Mouse (Mus musculus) midbrain, embryonic 15.5 days (tissue): Measurements from ENCODE around the gene Aig1. TPM values are rescaled to one million over a fixed set of nuclear protein-coding genes. Genes with fewer than 3 reads are reported as not detected.

Experiments used
- ATAC-seq: fragments of 200-750 bp; cut with Nextera tagmentation; replicated peaks from 2 replicates; pipeline ENCODE4 v1.8.0; 2017; ENCODE audit warnings: moderate TSS enrichment
- H3K27ac ChIP-seq: fragments of 300-500 bp; sonication (generic); 2 replicates; pipeline ENCODE4 v1.5.1; 2015; ENCODE audit warnings: mild to moderate bottlenecking, inconsistent platforms
- H3K27me3 ChIP-seq: fragments of 300-500 bp; sonication (generic); replicated peaks from 2 replicates; pipeline ENCODE4 v1.6.1; 2015; ENCODE audit warnings: inconsistent platforms
- H3K36me3 ChIP-seq: fragments of 300-500 bp; sonication (generic); replicated peaks from 2 replicates; pipeline ENCODE4 v1.6.1; 2015; ENCODE audit warnings: inconsistent platforms
- H3K4me1 ChIP-seq: fragments of 300-500 bp; sonication (generic); 2 replicates; pipeline ENCODE4 v1.6.1; 2015; ENCODE audit warnings: inconsistent platforms
- H3K4me2 ChIP-seq: fragments of 300-500 bp; sonication (generic); 2 replicates; pipeline ENCODE4 v1.6.1; 2015; ENCODE audit warnings: inconsistent platforms, mild to moderate bottlenecking, moderate library complexity
- H3K4me3 ChIP-seq: fragments of 300-500 bp; sonication (generic); 2 replicates; pipeline ENCODE4 v1.5.1; 2015; ENCODE audit warnings: mild to moderate bottlenecking, inconsistent platforms
- H3K9ac ChIP-seq: fragments of 300-500 bp; sonication (generic); 2 replicates; pipeline ENCODE4 v1.6.1; 2015; ENCODE audit warnings: mild to moderate bottlenecking, inconsistent platforms
- H3K9me3 ChIP-seq: fragments of 300-500 bp; sonication (generic); 2 replicates; pipeline ENCODE4 v1.6.1; 2016; ENCODE audit warnings: inconsistent platforms
- WGBS: fragments of 180-500 bp; shearing (Covaris S2); methylation state at CpG from one replicate; pipeline ENCODE4 v1.1.7; 2015; ENCODE audit warnings: mixed read lengths; 5-methylcytosine and 5-hydroxymethylcytosine counted together
- polyA plus RNA-seq: library from polyadenylated mRNA; unstranded; fragments of >200 nt; fragmentation: Nextera tagmentation; extraction: Ambion mirVana; gene quantifications from 2 replicates; pipeline ENCODE4 v1.2.1, GENCODE M21; 2015

The Aig1 gene
- polyA plus RNA-seq, 1 experiment from 2014 or later, result 90.1 TPM

DNA sequence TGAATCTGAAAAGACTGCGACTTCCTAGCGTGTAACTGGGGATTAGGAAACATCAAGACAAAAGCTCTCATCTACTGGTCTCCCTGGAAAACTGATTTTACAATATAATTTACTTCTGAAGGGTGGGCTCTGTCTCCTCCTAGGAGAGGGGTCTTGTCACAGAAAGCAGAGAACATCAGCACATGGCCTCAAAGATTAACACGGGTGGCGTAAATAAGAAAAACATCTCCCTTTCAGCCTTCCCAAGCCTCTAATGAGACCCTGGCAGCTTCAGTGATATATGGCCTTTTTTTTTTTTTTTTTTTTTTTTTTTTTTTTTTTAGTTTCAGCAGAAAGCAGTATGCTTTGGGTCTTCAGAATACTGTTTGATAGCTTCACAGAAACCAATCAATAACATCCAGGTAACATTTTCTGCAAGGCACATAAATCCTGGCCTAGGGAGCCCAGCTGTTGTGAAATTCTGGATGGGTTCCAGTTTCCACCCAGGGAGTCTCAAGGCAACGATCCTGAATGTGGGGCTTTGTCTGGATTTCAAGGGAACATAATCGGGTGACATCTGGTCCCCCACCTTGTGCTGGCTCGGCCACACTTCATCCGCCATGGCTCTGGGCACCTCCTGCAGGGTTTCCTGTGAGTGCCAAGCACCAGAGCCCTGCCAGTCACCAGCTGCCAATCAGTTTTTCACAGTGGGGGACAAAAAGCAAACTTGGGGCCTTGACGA is 154.4 kb downstream of the Aig1 start:
- Histone ChIP-seq H3K27me3 (no peaks in the 10 kb centered on the region), H3K27ac (peak overlapping the region; percentile 35), H3K4me1 (peaks cover 9% of the 10 kb centered on the region), H3K4me3 (no peak overlapping the region), H3K36me3 (no peaks in the 10 kb centered on the region), H3K4me2 (0 out of 2 replicates have a peak overlapping the region, but pooled peaks have one; percentile 0), H3K9ac (no peak overlapping the region), H3K9me3 (no peaks in the 10 kb centered on the region)
- ATAC-seq, result peak; percentile 89
- WGBS, result 14% methylated on average over 9 of the region's 9 CpGs

DNA sequence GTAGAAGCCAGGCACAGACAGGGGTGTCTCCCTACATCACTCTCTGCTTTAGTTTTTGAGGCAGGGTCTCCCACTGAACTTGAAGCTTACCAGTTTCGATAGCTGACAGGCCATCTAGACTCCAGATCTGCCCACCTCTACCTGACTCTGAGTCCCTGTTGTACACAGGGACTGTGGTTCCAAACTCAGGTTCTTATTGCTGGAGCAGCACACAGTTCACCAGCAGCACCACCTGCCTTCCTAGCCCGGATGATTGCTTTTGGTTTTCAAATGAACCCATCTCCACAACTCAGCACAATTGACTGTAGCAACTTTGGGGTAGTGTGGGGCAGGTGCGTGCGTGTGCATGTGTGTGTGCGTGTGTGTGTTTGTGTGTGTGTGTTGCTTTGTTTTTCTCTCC is 155.1 kb downstream of the Aig1 start:
- Histone ChIP-seq H3K36me3 (no peaks in the 10 kb centered on the region), H3K4me2 (no peak overlapping the region), H3K9me3 (no peaks in the 10 kb centered on the region), H3K9ac (no peak overlapping the region), H3K4me1 (peaks cover 9% of the 10 kb centered on the region), H3K27ac (no peak overlapping the region), H3K27me3 (no peaks in the 10 kb centered on the region), H3K4me3 (no peak overlapping the region)
- 68% methylated on average over 5 of the region's 5 CpGs for WGBS
- ATAC-seq, result no peak

DNA sequence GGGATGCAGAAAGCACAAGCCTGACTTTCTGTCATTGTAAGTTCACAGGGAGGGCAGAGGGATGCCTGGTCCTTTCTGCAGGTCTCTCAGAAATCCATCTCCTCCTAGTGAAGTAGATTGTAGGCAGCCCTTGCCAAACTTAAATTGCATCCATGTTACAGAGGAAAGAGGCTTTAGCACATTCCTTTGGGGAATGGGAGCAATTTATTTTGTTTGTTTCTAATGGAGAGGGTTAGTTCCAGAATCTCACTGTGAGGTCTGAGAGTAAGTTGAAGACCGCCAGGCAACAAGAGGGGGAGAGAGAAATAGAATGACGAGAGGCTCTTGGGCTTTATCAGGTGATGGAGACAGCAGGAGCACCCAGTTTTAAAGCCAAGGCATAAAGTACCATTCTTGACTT is 155.7 kb downstream of the Aig1 start:
- 77% methylated on average over 2 of the region's 2 CpGs for WGBS
- no peaks in the 10 kb centered on the region for H3K27me3 ChIP-seq
- no peak for ATAC-seq
- H3K4me2 ChIP-seq, result no peak overlapping the region
- peaks cover 9% of the 10 kb centered on the region for H3K4me1 ChIP-seq
- no peak overlapping the region for H3K27ac ChIP-seq
- H3K4me3 ChIP-seq, result no peak overlapping the region
- no peak overlapping the region for H3K9ac ChIP-seq
- H3K9me3 ChIP-seq, result no peaks in the 10 kb centered on the region
- no peaks in the 10 kb centered on the region for H3K36me3 ChIP-seq

DNA sequence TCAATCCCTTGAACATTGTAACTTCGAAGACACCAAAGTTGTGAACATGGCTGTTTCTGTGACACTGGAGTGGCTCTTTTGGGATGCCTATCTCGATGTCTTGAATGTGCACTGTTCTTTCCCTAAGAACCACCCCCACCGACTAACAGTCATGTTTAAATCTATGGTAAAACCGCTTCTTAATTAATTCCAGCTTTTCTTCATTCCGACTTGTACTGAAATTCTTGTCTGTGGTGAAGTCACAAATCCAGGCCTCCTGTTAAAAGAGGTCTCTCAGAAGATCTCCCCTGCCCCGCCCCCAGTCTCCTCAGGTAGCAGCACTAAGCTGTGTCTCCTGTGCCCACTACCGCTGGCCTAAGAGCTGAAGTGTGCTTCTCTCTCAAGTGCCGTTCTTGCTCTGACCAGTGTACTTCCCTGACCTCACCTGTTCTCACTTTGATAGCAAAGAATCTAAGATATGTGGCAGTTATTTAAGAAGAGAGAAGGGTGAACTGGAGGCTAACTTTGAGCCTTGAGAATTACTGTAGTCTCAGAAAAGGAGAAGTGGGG is 157.4 kb downstream of the Aig1 start:
- H3K4me2 ChIP-seq, result no peak overlapping the region
- H3K4me1 ChIP-seq, result peaks cover 9% of the 10 kb centered on the region
- no peak overlapping the region for H3K9ac ChIP-seq
- 92% methylated on average over 8 of the region's 8 CpGs for WGBS
- no peaks in the 10 kb centered on the region for H3K9me3 ChIP-seq
- H3K36me3 ChIP-seq, result no peaks in the 10 kb centered on the region
- no peaks in the 10 kb centered on the region for H3K27me3 ChIP-seq
- ATAC-seq, result no peak
- no peak overlapping the region for H3K4me3 ChIP-seq
- H3K27ac ChIP-seq, result no peak overlapping the region

DNA sequence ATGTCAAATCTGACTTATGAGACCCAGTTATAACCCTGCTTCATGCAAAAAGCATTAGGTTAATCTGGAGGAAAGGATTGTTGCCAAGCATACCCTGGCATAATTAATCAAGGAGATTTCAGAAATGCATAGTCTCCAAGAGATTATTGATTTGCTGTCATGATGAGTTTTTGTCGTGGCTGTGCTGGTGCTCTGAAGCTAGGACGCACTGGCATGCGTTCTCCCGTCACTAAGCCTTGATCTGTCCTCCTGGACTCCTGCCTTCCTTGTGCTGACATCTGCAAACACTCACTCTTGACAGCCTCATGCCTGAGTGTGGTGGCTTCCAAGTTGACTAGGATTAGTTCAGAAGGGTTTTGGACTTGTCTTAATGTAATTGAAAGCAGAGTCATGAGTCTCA is 163.0 kb downstream of the Aig1 start:
- Histone ChIP-seq H3K4me3 (no peak overlapping the region), H3K4me1 (no peaks in the 10 kb centered on the region), H3K36me3 (no peaks in the 10 kb centered on the region), H3K27ac (no peak overlapping the region), H3K4me2 (no peak overlapping the region), H3K9ac (no peak overlapping the region), H3K27me3 (no peaks in the 10 kb centered on the region), H3K9me3 (no peaks in the 10 kb centered on the region)
- 41% methylated on average over 4 of the region's 4 CpGs for WGBS
- ATAC-seq, result peak; percentile 60; the same call in 1 of the 2 replicates

DNA sequence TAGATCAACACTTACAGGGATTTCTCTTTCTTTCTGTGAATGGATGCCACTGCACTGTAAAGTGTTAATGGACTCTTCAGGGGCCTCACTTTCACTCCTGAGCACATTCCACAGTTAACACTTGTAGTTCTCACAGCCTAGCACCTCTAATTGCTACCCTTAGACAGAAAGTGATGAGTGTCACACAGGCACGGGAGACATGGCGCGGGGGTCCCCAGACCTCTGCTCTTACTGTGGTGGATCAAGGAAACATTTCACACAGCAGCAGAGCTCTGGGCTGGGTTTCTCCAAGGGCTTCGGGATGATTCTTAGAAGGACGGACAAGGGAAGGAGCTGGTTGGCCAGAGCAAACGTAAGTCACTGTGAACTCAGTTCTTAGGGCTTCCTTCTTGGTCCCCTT is 166.1 kb downstream of the Aig1 start:
- Histone ChIP-seq H3K9ac (no peak overlapping the region), H3K4me1 (no peaks in the 10 kb centered on the region), H3K36me3 (no peaks in the 10 kb centered on the region), H3K4me3 (no peak overlapping the region), H3K4me2 (no peak overlapping the region), H3K27me3 (no peaks in the 10 kb centered on the region), H3K27ac (no peak overlapping the region), H3K9me3 (no peaks in the 10 kb centered on the region)
- no peak for ATAC-seq
- WGBS, result 86% methylated on average over 6 of the region's 6 CpGs

DNA sequence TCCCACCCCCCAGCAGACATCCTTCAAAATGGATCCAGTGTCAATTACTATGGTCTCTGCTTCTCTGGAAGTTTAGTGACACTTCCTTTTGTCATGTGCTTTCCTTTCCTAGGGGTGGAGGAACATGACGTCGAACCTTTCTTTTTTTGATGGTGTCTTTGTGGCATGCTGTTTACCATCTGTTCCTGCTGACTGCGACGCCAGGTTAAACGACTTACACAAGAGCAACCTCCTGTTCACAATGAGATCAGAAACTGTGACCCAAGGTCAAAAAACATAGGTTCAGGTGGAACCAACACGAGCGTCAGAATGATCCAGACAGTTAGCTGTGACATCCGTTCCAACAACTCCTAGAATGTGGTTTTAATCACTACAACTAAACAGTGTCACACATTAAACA is 166.7 kb downstream of the Aig1 start:
- no peak for ATAC-seq
- Histone ChIP-seq H3K27me3 (no peaks in the 10 kb centered on the region), H3K4me3 (no peak overlapping the region), H3K9me3 (no peaks in the 10 kb centered on the region), H3K36me3 (no peaks in the 10 kb centered on the region), H3K4me1 (no peaks in the 10 kb centered on the region), H3K9ac (no peak overlapping the region), H3K27ac (no peak overlapping the region), H3K4me2 (no peak overlapping the region)
- 67% methylated on average over 8 of the region's 8 CpGs for WGBS

DNA sequence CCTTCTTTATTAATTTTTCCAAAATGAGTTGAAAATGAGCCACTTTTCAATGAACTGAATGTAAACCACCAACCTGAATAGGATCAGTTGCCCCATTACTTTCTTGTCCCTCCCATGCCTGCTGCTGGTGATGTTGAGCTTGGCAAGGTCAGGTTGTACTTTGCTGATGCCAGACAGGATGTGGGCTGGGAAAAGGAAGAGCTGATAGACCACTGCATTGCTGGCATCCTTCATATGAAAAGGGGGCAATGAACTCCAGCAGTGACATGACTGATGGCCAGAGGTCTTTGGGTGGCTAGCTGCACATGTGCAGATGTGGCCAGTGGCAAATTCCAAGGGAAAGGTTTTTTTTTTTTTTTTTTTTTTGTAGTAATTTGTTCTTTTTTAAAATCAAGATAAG is 172.5 kb downstream of the Aig1 start:
- Histone ChIP-seq H3K36me3 (no peaks in the 10 kb centered on the region), H3K9ac (no peak overlapping the region), H3K9me3 (no peaks in the 10 kb centered on the region), H3K4me3 (no peak overlapping the region), H3K4me1 (no peaks in the 10 kb centered on the region), H3K4me2 (no peak overlapping the region), H3K27me3 (no peaks in the 10 kb centered on the region), H3K27ac (no peak overlapping the region)
- ATAC-seq, result no peak

DNA sequence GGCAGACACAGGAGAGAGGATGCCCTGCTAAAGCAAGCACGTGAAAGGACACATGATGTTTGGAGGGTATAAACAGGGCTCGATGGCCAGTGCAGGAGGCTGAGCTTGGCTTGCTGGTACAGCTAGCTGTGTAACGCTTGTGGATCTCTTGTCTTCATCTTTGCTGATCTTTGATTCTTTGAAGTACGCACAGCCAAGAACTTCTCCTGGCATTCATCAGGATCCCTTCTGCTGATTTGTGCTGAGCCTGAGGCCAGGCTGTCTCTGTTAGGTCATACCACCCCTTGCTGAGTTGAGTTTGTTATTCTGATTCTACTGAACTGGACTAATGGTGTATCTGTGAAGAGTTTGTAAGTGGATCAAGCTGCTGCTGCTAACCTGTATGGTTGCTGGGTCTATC is 175.5 kb downstream of the Aig1 start:
- no peaks in the 10 kb centered on the region for H3K4me1 ChIP-seq
- no peak overlapping the region for H3K9ac ChIP-seq
- no peaks in the 10 kb centered on the region for H3K36me3 ChIP-seq
- H3K4me3 ChIP-seq, result no peak overlapping the region
- no peaks in the 10 kb centered on the region for H3K27me3 ChIP-seq
- 88% methylated on average over 4 of the region's 4 CpGs for WGBS
- H3K4me2 ChIP-seq, result no peak overlapping the region
- H3K9me3 ChIP-seq, result no peaks in the 10 kb centered on the region
- ATAC-seq, result no peak
- H3K27ac ChIP-seq, result no peak overlapping the region

DNA sequence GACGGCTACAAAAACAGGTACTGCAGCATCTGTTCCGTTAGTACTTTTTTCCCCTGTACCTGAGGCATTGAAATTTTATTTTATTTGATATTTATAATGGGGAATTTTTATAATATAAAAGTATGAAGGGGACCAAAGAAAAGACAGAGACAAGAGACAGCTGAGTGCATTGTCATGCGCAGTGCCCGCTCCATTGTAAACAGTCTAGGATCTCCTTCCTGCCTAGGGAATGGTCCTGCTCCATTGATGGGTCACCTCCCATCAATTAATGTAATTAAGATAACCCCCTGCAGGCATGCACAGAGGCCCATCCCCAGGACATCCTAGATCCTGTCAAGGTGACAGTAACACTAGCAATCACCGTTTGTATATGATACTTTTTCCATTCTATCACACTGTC is 178.0 kb downstream of the Aig1 start:
- H3K9ac ChIP-seq, result no peak overlapping the region
- no peak overlapping the region for H3K4me2 ChIP-seq
- H3K36me3 ChIP-seq, result no peaks in the 10 kb centered on the region
- 87% methylated on average over 5 of the region's 5 CpGs for WGBS
- no peak overlapping the region for H3K27ac ChIP-seq
- ATAC-seq, result no peak
- no peak overlapping the region for H3K4me3 ChIP-seq
- H3K9me3 ChIP-seq, result no peaks in the 10 kb centered on the region
- H3K27me3 ChIP-seq, result no peaks in the 10 kb centered on the region
- H3K4me1 ChIP-seq, result no peaks in the 10 kb centered on the region

DNA sequence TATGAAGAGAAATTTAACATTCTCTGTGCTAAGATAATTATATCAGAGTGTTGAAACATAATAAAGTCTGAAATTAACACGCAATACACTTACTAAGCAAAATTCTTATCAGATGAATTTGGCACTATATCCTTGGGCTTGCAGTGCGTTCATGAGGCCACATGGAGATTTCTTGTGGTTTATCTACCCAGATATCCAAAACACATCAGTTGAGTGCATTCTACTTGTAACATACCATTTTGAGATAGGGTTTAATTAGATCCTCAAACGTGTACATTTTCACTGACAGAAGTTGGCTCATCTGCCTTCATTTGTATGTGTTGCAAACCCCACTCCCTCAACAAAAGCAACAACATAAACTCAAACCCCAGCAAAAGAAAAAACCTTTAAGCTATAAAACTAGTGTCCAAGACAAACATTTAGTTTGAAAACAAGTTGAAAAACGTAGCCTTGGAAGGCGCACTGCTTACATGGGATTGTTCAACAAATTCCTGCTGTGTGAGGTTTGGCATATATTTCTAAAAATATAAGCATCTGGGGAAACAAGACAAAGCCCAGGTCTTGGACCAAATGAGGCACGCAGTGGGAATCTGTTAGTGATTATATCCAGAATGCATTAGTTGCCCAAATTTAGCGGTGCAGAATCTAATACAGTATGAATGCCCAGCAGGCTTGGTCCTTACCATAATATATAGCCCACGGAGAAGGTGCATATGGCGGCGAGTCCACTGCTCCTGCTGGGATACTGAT is 178.8 kb downstream of the Aig1 start:
- no peak for ATAC-seq
- WGBS, result 89% methylated on average over 10 of the region's 10 CpGs
- Histone ChIP-seq H3K27me3 (no peaks in the 10 kb centered on the region), H3K4me1 (no peaks in the 10 kb centered on the region), H3K4me3 (no peak overlapping the region), H3K9ac (no peak overlapping the region), H3K4me2 (no peak overlapping the region), H3K9me3 (no peaks in the 10 kb centered on the region), H3K36me3 (no peaks in the 10 kb centered on the region), H3K27ac (no peak overlapping the region)

DNA sequence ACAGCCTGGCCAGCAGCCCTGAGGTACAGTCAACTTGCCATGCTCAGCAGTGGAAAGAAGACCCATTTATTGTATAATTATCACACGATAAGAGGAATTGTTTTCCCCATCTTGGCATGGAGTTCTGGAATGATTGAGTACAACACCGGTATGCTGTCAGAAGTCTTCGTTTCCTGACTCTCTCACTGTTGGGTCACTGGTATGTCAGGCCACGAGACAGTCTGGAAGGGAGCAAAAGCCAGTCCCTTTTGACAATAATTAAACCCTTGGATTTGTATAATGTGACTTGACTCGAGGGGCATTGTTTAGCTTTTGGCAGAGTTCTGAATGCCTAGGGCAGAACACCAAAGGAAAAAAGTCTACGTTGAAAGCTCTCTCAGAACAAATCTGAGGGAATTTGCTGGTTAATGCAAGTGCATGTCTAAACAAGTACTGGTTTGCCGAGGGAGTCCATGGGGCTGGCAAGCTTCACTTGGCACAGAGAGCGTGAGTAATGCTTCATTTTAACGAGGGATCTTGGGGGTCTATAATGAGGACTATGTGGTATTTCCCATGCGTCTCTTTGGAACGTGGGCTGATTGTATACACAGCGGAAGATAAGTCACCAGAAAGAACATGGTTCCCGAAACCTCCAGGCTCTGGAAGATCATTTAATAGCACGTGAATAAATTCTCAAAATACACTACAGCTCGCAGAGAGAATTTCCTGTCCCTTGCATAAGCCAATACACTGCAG is 180.2 kb downstream of the Aig1 start:
- Histone ChIP-seq H3K27ac (no peak overlapping the region), H3K9ac (no peak overlapping the region), H3K4me2 (no peak overlapping the region), H3K9me3 (no peaks in the 10 kb centered on the region), H3K27me3 (no peaks in the 10 kb centered on the region), H3K4me1 (no peaks in the 10 kb centered on the region), H3K36me3 (no peaks in the 10 kb centered on the region), H3K4me3 (no peak overlapping the region)
- peak; percentile 43; the same call in 1 of the 2 replicates for ATAC-seq
- WGBS, result 50% methylated on average over 15 of the region's 15 CpGs
